17 mouse cellular contexts compared by ENCODE assay signal in the genomic region with DNA sequence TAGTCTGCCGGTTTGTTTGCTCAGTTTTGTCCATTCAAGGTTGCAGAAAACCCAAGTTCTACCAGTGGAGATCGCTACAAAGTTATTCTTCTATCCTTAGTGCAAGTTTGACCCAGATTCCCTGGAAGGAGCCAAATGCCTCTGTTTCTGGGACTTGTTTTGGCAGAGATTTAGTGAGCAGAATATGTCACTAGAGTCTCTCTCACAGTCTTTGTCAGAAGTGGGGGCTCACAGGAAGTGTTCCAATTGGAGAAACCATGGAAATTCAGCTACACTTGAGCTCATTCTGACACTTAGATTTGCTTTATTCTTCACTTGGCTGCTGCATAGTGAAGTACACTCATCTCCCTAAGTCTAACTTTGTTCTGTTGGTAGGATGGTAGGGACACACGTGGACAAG.
"Had no signal": no experiment of that assay in that cellular context is flagged by ENCODE, and none has a peak within 500 bp of the region (broad histone marks: within the 10 kb centered on the region; RNA-seq: fewer than 3 reads in every experiment).

No protein-coding gene starts in this region.

- DNase-seq: kidney, adult 2 months; kidney, postnatal 25 days; liver, embryonic 13.5 days; lung, adult 2 months; midbrain, embryonic 14.5 days; retina, postnatal 1 day; right cerebral cortex, postnatal 25 days; spleen, adult 18-20 months; thymus, postnatal 25 days had no signal

- ATAC-seq: intestine, postnatal 0 days had no signal

- H3K4me1 ChIP-seq: neural tube, embryonic 12.5 days; neural tube, embryonic 15.5 days had no signal

- H3K4me3 ChIP-seq: limb, embryonic 13.5 days; liver, embryonic 13.5 days; megakaryocyte, embryonic 14.5 days; midbrain, embryonic 10.5 days; neural tube, embryonic 12.5 days; neural tube, embryonic 15.5 days; stomach, embryonic 15.5 days had no signal

- H3K36me3 ChIP-seq: limb, embryonic 13.5 days; neural tube, embryonic 12.5 days; neural tube, embryonic 15.5 days; stomach, embryonic 15.5 days had no signal

- H3K27me3 ChIP-seq: limb, embryonic 13.5 days; liver, embryonic 13.5 days; neural tube, embryonic 12.5 days; neural tube, embryonic 15.5 days; stomach, embryonic 15.5 days had no signal

- H3K9me3 ChIP-seq: limb, embryonic 13.5 days; liver, embryonic 13.5 days; megakaryocyte, embryonic 14.5 days; midbrain, embryonic 10.5 days; neural tube, embryonic 12.5 days; neural tube, embryonic 15.5 days; stomach, embryonic 15.5 days had no signal

- H3K27ac ChIP-seq: kidney, postnatal 0 days; liver, embryonic 13.5 days; midbrain, embryonic 10.5 days; neural tube, embryonic 12.5 days; neural tube, embryonic 15.5 days; stomach, embryonic 15.5 days had no signal

- H3K9ac ChIP-seq: limb, embryonic 13.5 days; liver, embryonic 13.5 days; neural tube, embryonic 12.5 days; neural tube, embryonic 15.5 days; stomach, embryonic 15.5 days had no signal

- H3K4me2 ChIP-seq: limb, embryonic 13.5 days; liver, embryonic 13.5 days; neural tube, embryonic 12.5 days; neural tube, embryonic 15.5 days; stomach, embryonic 15.5 days had no signal
